Mouse (Mus musculus) C2C12 (cell line): ENCODE data around the gene Gm15517.

Experiments used
- CEBPB ChIP-seq: IDR thresholded peaks from one replicate; pipeline ENCODE4 v1.6.1; 2011; ENCODE audit warnings: low read depth, mild to moderate bottlenecking, control low read depth, moderate library complexity
- CTCF ChIP-seq: IDR thresholded peaks from one replicate; pipeline ENCODE4 v1.5.1; 2011; ENCODE audit not compliant: control insufficient read depth, insufficient read depth, insufficient read length
- FOSL1 ChIP-seq: IDR thresholded peaks from one replicate; pipeline ENCODE4 v1.8.0; 2011; ENCODE audit warnings: mild to moderate bottlenecking, low read length; ENCODE audit not compliant: poor library complexity, insufficient read depth, severe bottlenecking
- MAX ChIP-seq: IDR thresholded peaks from one replicate; pipeline ENCODE4 v1.6.1; 2011; ENCODE audit warnings: mild to moderate bottlenecking, control low read depth
- USF1 ChIP-seq: IDR thresholded peaks from one replicate; pipeline ENCODE4 v1.6.1; 2011; ENCODE audit warnings: low read depth, mild to moderate bottlenecking, control low read depth, moderate library complexity

DNA sequence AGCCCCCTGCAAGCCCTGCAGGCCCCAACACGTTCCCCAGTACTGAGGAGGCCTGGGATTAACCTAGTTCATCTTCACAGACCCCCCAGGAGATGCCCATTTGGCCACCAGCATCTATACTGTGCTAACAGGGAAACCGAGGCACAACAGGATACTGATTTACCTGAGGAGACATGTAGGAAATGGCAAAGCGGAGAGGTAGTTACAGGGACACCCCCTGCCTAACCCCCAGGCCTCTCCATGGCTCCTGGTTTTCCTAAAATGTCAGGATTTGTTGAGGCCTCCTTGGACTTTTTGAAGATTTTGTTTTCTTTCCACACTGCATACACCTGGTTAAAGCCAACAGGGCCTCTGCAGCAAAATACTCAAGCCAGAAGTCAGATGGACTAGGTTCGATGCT is 4.0 kb upstream of the Gm15517 start, which contains the start of gene Acp4:
- TF ChIP-seq CTCF (no peak), USF1 (no peak), MAX (no peak), FOSL1 (no peak), CEBPB (no peak)
